Mouse (Mus musculus) heart, embryonic 15.5 days (tissue): ENCODE data around the gene Lrrc46. TPM values are rescaled to one million over a fixed set of nuclear protein-coding genes. Genes with fewer than 3 reads are reported as not detected.

Source experiments
- ATAC-seq: fragments of 200-750 bp; cut with Nextera tagmentation; replicated peaks from 2 replicates; pipeline ENCODE4 v1.8.0; 2017; ENCODE audit warnings: low read depth, moderate TSS enrichment; ENCODE audit not compliant: insufficient number of reproducible peaks, insufficient read depth, low FRiP score
- H3K27ac ChIP-seq: fragments of 300-500 bp; sonication (generic); 2 replicates; pipeline ENCODE4 v1.5.1; 2015; ENCODE audit warnings: mild to moderate bottlenecking, inconsistent platforms
- H3K27me3 ChIP-seq: fragments of 300-500 bp; sonication (generic); 2 replicates; pipeline ENCODE4 v1.6.1; 2015; ENCODE audit warnings: inconsistent platforms
- H3K36me3 ChIP-seq: fragments of 300-500 bp; sonication (generic); 2 replicates; pipeline ENCODE4 v1.6.1; 2015; ENCODE audit warnings: mild to moderate bottlenecking, inconsistent platforms
- H3K4me1 ChIP-seq: fragments of 300-500 bp; sonication (generic); replicated peaks from 2 replicates; pipeline ENCODE4 v1.6.1; 2015; ENCODE audit warnings: inconsistent platforms
- H3K4me2 ChIP-seq: fragments of 300-500 bp; sonication (generic); 2 replicates; pipeline ENCODE4 v1.6.1; 2015; ENCODE audit warnings: inconsistent platforms, mild to moderate bottlenecking, moderate library complexity
- H3K4me3 ChIP-seq: fragments of 300-500 bp; sonication (generic); 2 replicates; pipeline ENCODE4 v1.5.1; 2015; ENCODE audit warnings: mild to moderate bottlenecking, inconsistent platforms
- H3K9ac ChIP-seq: fragments of 300-500 bp; sonication (generic); 2 replicates; pipeline ENCODE4 v1.6.1; 2015; ENCODE audit warnings: mild to moderate bottlenecking, inconsistent platforms
- H3K9me3 ChIP-seq: fragments of 300-500 bp; sonication (generic); replicated peaks from 2 replicates; pipeline ENCODE4 v1.6.1; 2016; ENCODE audit warnings: inconsistent platforms
- WGBS: fragments of 180-500 bp; shearing (Covaris S2); methylation state at CpG from one replicate; pipeline ENCODE4 v1.1.7; 2015; ENCODE audit warnings: mixed read lengths; 5-methylcytosine and 5-hydroxymethylcytosine counted together
- polyA plus RNA-seq: library from polyadenylated mRNA; unstranded; fragments of >200 nt; fragmentation: Nextera tagmentation; extraction: Ambion mirVana; gene quantifications from 2 replicates; pipeline ENCODE4 v1.2.1, GENCODE M21; 2015

Lrrc46 gene
- polyA plus RNA-seq = 0.72 and 1.1 TPM in 2 replicates

GRCm38 (mm10) chr11:97041022-97041899 lies at the start of gene Lrrc46, which contains the start of gene Mrpl10:
Lrrc46 (minus strand) TSS chr11:97041407.
Mrpl10 (plus strand) TSS chr11:97041560.
- peak within 1 kb of the TSS; percentile 95 for H3K4me2 ChIP-seq
- peak within 1 kb of the TSS; percentile 65 for H3K27ac ChIP-seq
- peak within 1 kb of the TSS; percentile 94 for H3K4me3 ChIP-seq
- ATAC-seq = peak; percentile 87
- no peaks in the 10 kb centered on the region for H3K9me3 ChIP-seq
- no peaks in the 10 kb centered on the region for H3K27me3 ChIP-seq
- H3K36me3 ChIP-seq = peaks cover 8% of the 10 kb centered on the region; the same call in 1 of the 2 replicates
- peaks cover 13% of the 10 kb centered on the region for H3K4me1 ChIP-seq
- WGBS = under 1% methylated on average over 48 of the region's 48 CpGs
- H3K9ac ChIP-seq = peak within 1 kb of the TSS; percentile 97

- H3K36me3 ChIP-seq = no peaks in the 10 kb centered on the region
- H3K27me3 ChIP-seq = peaks cover 27% of the 10 kb centered on the region
- no peak overlapping the region for H3K27ac ChIP-seq
- H3K9ac ChIP-seq = no peak overlapping the region
- peaks cover 8% of the 10 kb centered on the region for H3K4me1 ChIP-seq
- no peak for ATAC-seq
- 0 out of 2 replicates have a peak, but pooled peaks cover 8% of the 10 kb centered on the region for H3K9me3 ChIP-seq
- 59% methylated on average over 6 of the region's 6 CpGs for WGBS
- no peak overlapping the region for H3K4me2 ChIP-seq
- no peak overlapping the region for H3K4me3 ChIP-seq
These were observed 45.2 kb upstream of the Lrrc46 start for GRCm38 (mm10) chr11:97086365-97086764.

- H3K27ac ChIP-seq = no peak overlapping the region
- no peak overlapping the region for H3K4me2 ChIP-seq
- peaks cover 24% of the 10 kb centered on the region for H3K27me3 ChIP-seq
- 0 out of 2 replicates have a peak, but pooled peaks cover 8% of the 10 kb centered on the region for H3K9me3 ChIP-seq
- H3K36me3 ChIP-seq = no peaks in the 10 kb centered on the region
- H3K4me1 ChIP-seq = peaks cover 8% of the 10 kb centered on the region
- no peak for ATAC-seq
- no peak overlapping the region for H3K4me3 ChIP-seq
- no peak overlapping the region for H3K9ac ChIP-seq
- 85% methylated on average over 15 of the region's 15 CpGs for WGBS
These were observed 43.8 kb upstream of the Lrrc46 start for GRCm38 (mm10) chr11:97084821-97085505.

GRCm38 (mm10) chr11:97083401-97084140 lies 42.4 kb upstream of the Lrrc46 start:
- Histone ChIP-seq H3K4me1 (peaks cover 8% of the 10 kb centered on the region), H3K27me3 (peaks cover 24% of the 10 kb centered on the region), H3K9me3 (0 out of 2 replicates have a peak, but pooled peaks cover under 1% of the 10 kb centered on the region), H3K4me3 (no peak overlapping the region), H3K27ac (no peak overlapping the region), H3K9ac (no peak overlapping the region), H3K4me2 (peak overlapping the region; percentile 32), H3K36me3 (no peaks in the 10 kb centered on the region)
- WGBS = 16% methylated on average over 22 of the region's 22 CpGs
- no peak; the same call in 1 of the 2 replicates for ATAC-seq

GRCm38 (mm10) chr11:97082977-97083376 lies 41.8 kb upstream of the Lrrc46 start:
- Histone ChIP-seq H3K9ac (no peak overlapping the region), H3K4me2 (0 out of 2 replicates have a peak overlapping the region, but pooled peaks have one; percentile 32), H3K36me3 (no peaks in the 10 kb centered on the region), H3K9me3 (no peaks in the 10 kb centered on the region), H3K27me3 (peaks cover 24% of the 10 kb centered on the region), H3K4me3 (no peak overlapping the region), H3K27ac (no peak overlapping the region), H3K4me1 (peaks cover 8% of the 10 kb centered on the region)
- no peak; the same call in 1 of the 2 replicates for ATAC-seq
- WGBS = 35% methylated on average over 11 of the region's 11 CpGs

GRCm38 (mm10) chr11:97080291-97080690 lies 39.1 kb upstream of the Lrrc46 start:
- 24% methylated on average over 9 of the region's 9 CpGs for WGBS
- H3K4me1 ChIP-seq = peaks cover 8% of the 10 kb centered on the region
- no peaks in the 10 kb centered on the region for H3K9me3 ChIP-seq
- H3K27ac ChIP-seq = no peak overlapping the region
- H3K36me3 ChIP-seq = no peaks in the 10 kb centered on the region
- peaks cover 24% of the 10 kb centered on the region for H3K27me3 ChIP-seq
- no peak overlapping the region for H3K4me3 ChIP-seq
- no peak overlapping the region for H3K4me2 ChIP-seq
- ATAC-seq = no peak
- no peak overlapping the region for H3K9ac ChIP-seq

GRCm38 (mm10) chr11:97078751-97079150 lies 37.5 kb upstream of the Lrrc46 start:
- Histone ChIP-seq H3K4me2 (no peak overlapping the region), H3K9ac (no peak overlapping the region), H3K36me3 (no peaks in the 10 kb centered on the region), H3K27ac (no peak overlapping the region), H3K4me3 (no peak overlapping the region), H3K9me3 (no peaks in the 10 kb centered on the region), H3K27me3 (peaks cover 15% of the 10 kb centered on the region), H3K4me1 (peaks cover 5% of the 10 kb centered on the region)
- no peak for ATAC-seq
- 37% methylated on average over 4 of the region's 4 CpGs for WGBS

- no peaks in the 10 kb centered on the region for H3K36me3 ChIP-seq
- 57% methylated on average over 8 of the region's 8 CpGs for WGBS
- H3K27ac ChIP-seq = no peak overlapping the region
- no peak overlapping the region for H3K9ac ChIP-seq
- no peaks in the 10 kb centered on the region for H3K27me3 ChIP-seq
- ATAC-seq = no peak
- peaks cover 13% of the 10 kb centered on the region for H3K4me1 ChIP-seq
- no peaks in the 10 kb centered on the region for H3K9me3 ChIP-seq
- H3K4me2 ChIP-seq = no peak overlapping the region
- H3K4me3 ChIP-seq = no peak overlapping the region
These were observed 33.0 kb upstream of the Lrrc46 start for GRCm38 (mm10) chr11:97074235-97074634.

GRCm38 (mm10) chr11:97072533-97072932 lies 31.3 kb upstream of the Lrrc46 start:
- ATAC-seq = no peak

GRCm38 (mm10) chr11:97071129-97071528 lies 29.9 kb upstream of the Lrrc46 start:
- WGBS = 19% methylated on average over 1 of the region's 1 CpGs
- H3K9me3 ChIP-seq = no peaks in the 10 kb centered on the region
- H3K4me1 ChIP-seq = peaks cover 13% of the 10 kb centered on the region
- H3K4me3 ChIP-seq = no peak overlapping the region
- no peaks in the 10 kb centered on the region; the same call in 1 of the 2 replicates for H3K36me3 ChIP-seq
- H3K9ac ChIP-seq = no peak overlapping the region
- H3K27ac ChIP-seq = peak overlapping the region; percentile 79
- peak; percentile 85 for ATAC-seq
- H3K27me3 ChIP-seq = no peaks in the 10 kb centered on the region
- no peak overlapping the region for H3K4me2 ChIP-seq

More at GRCm38 (mm10) chr11:97072533-97072932, 31.3 kb upstream of the Lrrc46 start:
- Histone ChIP-seq H3K4me2 (no peak overlapping the region), H3K36me3 (no peaks in the 10 kb centered on the region; the same call in 1 of the 2 replicates), H3K4me1 (peaks cover 13% of the 10 kb centered on the region), H3K27me3 (no peaks in the 10 kb centered on the region), H3K9me3 (no peaks in the 10 kb centered on the region), H3K27ac (no peak overlapping the region), H3K4me3 (no peak overlapping the region), H3K9ac (no peak overlapping the region)
- WGBS = 27% methylated on average over 3 of the region's 3 CpGs
